Mouse (Mus musculus): ENCODE data around the gene Pgs1. TPM values are rescaled to one million over a fixed set of nuclear protein-coding genes. Genes with fewer than 3 reads are reported as not detected.

Pgs1 gene
- 57.9 and 67.0 TPM in 2 replicates for polyA plus RNA-seq (2015; fragmentation: Nextera tagmentation; extraction: Ambion mirVana)

DNA sequence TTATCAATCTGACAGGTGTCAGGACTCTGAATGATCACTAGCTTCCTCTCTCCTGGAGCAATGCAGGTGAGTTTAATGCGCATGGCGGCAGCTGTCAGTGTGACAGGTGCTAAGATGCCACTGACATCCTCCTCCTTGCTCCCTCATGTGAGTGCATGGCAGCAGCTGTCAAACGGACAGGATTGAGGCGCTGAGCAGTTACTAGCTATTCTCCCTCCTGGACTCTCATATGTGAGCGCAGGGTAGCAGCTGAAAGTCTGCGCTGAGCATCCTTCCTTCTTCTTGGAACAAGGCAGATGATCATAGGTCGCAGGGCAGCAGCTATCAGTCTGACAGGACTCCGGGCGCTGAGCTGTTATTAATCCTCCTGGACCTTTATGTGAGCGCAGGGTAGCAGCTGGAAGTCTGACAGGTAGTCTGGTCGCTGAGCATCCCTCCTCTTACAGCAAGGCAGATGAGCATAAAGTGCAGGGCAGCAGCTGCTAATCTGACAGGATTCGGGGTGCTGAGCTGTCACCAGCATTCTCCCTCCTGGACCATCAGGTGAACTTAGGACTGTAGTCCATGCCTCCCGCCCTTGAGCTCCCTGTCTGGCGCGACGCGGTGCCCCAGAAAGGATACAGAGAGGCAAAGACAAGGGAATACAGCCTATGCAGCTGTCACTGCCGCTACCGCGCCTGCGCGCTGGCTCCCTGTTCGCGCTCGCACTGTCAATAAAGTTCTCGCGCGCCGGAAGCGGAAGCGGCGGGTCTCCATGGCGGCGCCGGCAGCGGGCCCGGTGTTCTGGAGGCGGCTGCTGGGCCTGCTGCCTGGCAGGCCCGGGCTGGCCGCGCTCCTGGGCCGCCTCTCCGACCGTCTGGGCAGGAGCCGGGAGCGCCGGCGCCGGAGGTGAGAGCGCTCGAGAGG, at the start of gene Pgs1:
TSS of gene Pgs1 (plus strand) at position 167 of the 906 bp plus-strand sequence.

DNA sequence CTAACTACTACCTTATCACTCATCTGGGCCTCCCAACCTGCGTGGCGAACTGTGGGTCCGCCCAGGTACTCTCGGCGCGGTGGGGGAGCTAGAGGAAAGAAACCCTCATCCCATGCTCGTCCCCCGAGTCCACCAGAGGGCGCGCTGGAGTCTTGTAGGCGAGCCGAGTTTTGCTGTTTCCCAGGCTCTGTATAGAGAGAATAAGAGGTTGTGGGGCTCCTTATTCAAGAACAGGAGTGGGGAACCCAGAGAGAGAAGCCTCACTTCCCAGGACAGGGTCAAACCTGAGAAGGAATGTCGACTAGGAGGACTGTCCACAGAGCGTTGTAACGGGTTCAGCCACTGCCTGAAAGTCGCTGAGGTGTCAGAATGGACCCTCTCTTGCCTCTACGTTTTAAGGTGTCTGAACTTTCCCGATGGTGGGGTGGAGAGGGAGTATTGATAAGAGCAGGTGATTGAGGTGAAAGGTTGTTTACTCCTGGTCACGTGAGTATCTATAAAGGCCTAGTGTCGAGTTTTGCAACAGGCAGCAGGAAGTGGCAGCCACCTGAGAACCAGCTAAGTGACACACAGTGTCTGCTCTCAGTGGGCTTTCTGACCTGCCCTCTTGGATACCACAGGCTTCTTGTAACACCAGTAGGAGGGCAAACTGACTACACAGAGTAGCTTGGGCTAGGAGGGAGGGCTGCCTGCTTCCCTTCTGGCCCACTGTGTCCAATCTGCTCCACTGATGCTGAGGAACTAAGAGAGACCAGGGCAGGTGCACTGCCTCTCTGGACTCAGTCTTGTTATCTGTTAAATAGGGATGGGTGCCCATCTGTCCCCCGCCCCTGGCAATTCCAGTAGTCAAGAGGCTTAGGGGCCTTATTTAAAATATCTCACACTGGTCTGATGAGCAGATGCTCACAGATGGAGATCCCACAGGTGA, 15.9 kb upstream of the Pgs1 start, which contains the start of gene Socs3:
TSS of gene Socs3 (minus strand) at position 103 of the 928 bp plus-strand sequence.

Small RNAs within 50 kb of the gene (microRNA-seq; reads per million reads assigned to microRNA genes)
- not detected for gene Mir6933

Other genes with a start within 250 kb of the Pgs1 start
- gene Tmc8, start 204.2 kb upstream of the Pgs1 start, polyA plus RNA-seq (2015; fragmentation: Nextera tagmentation; extraction: Ambion mirVana): 0.50 and 0.93 TPM in 2 replicates
- gene Tmc6, start 204.1 kb upstream of the Pgs1 start, polyA plus RNA-seq (2015; fragmentation: Nextera tagmentation; extraction: Ambion mirVana): 4.0 and 5.3 TPM in 2 replicates
- gene 6030468B19Rik, start 188.6 kb upstream of the Pgs1 start, polyA plus RNA-seq (2015; fragmentation: Nextera tagmentation; extraction: Ambion mirVana): not detected in 2 replicates
- 1.5 and 2.5 TPM in 2 replicates for gene Gm20708, start 176.6 kb upstream of the Pgs1 start, polyA plus RNA-seq (2015; fragmentation: Nextera tagmentation; extraction: Ambion mirVana)
- 21.2 and 22.2 TPM in 2 replicates for gene Syngr2, start 176.6 kb upstream of the Pgs1 start, polyA plus RNA-seq (2015; fragmentation: Nextera tagmentation; extraction: Ambion mirVana)
- 7.0 and 8.4 TPM in 2 replicates for gene Afmid, start 160.4 kb upstream of the Pgs1 start, polyA plus RNA-seq (2015; fragmentation: Nextera tagmentation; extraction: Ambion mirVana)
- gene Tk1, start 160.2 kb upstream of the Pgs1 start, polyA plus RNA-seq (2015; fragmentation: Nextera tagmentation; extraction: Ambion mirVana): 6.9 and 12.0 TPM in 2 replicates
- gene Birc5, start 137.0 kb upstream of the Pgs1 start, polyA plus RNA-seq (2015; fragmentation: Nextera tagmentation; extraction: Ambion mirVana): 18.7 and 20.4 TPM in 2 replicates
- gene Tmem235, start 125.5 kb upstream of the Pgs1 start, polyA plus RNA-seq (2015; fragmentation: Nextera tagmentation; extraction: Ambion mirVana): 0.15 and 0.20 TPM in 2 replicates
- gene Tha1, start 112.8 kb upstream of the Pgs1 start, polyA plus RNA-seq (2015; fragmentation: Nextera tagmentation; extraction: Ambion mirVana): 4.4 and 5.4 TPM in 2 replicates
- 4.5 TPM in 2 replicates for gene Socs3, start 16.2 kb upstream of the Pgs1 start, polyA plus RNA-seq (2015; fragmentation: Nextera tagmentation; extraction: Ambion mirVana)
- gene Dnah17, start 144.3 kb downstream of the Pgs1 start, polyA plus RNA-seq (2015; fragmentation: Nextera tagmentation; extraction: Ambion mirVana): 0.10 and 0.23 TPM in 2 replicates

Data from neural tube, postnatal 0 days (tissue).